Mouse (Mus musculus) kidney, embryonic 14.5 days (tissue): ENCODE results near the gene Gm42957. TPM values are rescaled to one million over a fixed set of nuclear protein-coding genes. Genes with fewer than 3 reads are reported as not detected.
"Not testable (repeated sequence)": the region's sequence is repeated elsewhere in the genome, so short reads cannot be mapped to it uniquely, and the experiment has no call there.

Experiments used
- ATAC-seq: fragments of 200-750 bp; cut with Nextera tagmentation; 2 replicates; pipeline ENCODE4 v1.8.0; 2017; ENCODE audit warnings: moderate number of reproducible peaks, mild to moderate bottlenecking, moderate TSS enrichment, moderate library complexity; ENCODE audit not compliant: low FRiP score, low TSS enrichment
- H3K27ac ChIP-seq: fragments of 300-500 bp; sonication (generic); 2 replicates; pipeline ENCODE4 v1.5.1; 2014; ENCODE audit warnings: low read depth, mild to moderate bottlenecking, low read length, moderate library complexity, mixed read lengths
- H3K27me3 ChIP-seq: fragments of 300-500 bp; sonication (generic); 2 replicates; pipeline ENCODE4 v1.6.1; 2014; ENCODE audit warnings: mild to moderate bottlenecking, low read length; ENCODE audit not compliant: control insufficient read depth, insufficient read depth
- H3K36me3 ChIP-seq: fragments of 300-500 bp; sonication (generic); 2 replicates; pipeline ENCODE4 v1.6.1; 2014; ENCODE audit warnings: low read length, mixed read lengths; ENCODE audit not compliant: control insufficient read depth, insufficient read depth
- H3K4me1 ChIP-seq: fragments of 300-500 bp; sonication (generic); 2 replicates; pipeline ENCODE4 v1.6.1; 2014; ENCODE audit warnings: low read length, mixed read lengths; ENCODE audit not compliant: control insufficient read depth, insufficient read depth
- H3K4me2 ChIP-seq: fragments of 300-500 bp; sonication (generic); replicated peaks from 2 replicates; pipeline ENCODE4 v1.6.1; 2014; ENCODE audit warnings: low read depth, mild to moderate bottlenecking, low read length
- H3K4me3 ChIP-seq: fragments of 300-500 bp; sonication (generic); 2 replicates; pipeline ENCODE4 v1.5.1; 2014; ENCODE audit warnings: mild to moderate bottlenecking, low read length
- H3K9ac ChIP-seq: fragments of 300-500 bp; sonication (generic); 2 replicates; pipeline ENCODE4 v1.6.1; 2014; ENCODE audit warnings: low read depth, mild to moderate bottlenecking, low read length, moderate library complexity
- H3K9me3 ChIP-seq: fragments of 300-500 bp; sonication (generic); 2 replicates; pipeline ENCODE4 v1.6.1; 2016; ENCODE audit warnings: low read length; ENCODE audit not compliant: control insufficient read depth
- WGBS: fragments of 180-500 bp; shearing (Covaris S2); extraction: QIAGEN DNeasy Blood & Tissue Kit; methylation state at CpG from one replicate; pipeline ENCODE4 v1.1.7; 2014; 5-methylcytosine and 5-hydroxymethylcytosine counted together
- polyA plus RNA-seq: library from polyadenylated mRNA; unstranded; fragments of >200 nt; fragmentation: Nextera tagmentation; extraction: Ambion mirVana; gene quantifications from 2 replicates; pipeline ENCODE4 v1.2.1, GENCODE M21; 2014

Gm42957 gene
- polyA plus RNA-seq, 1 experiment from 2014 or later = not detected

- Histone ChIP-seq H3K4me1 (peaks cover 11% of the 10 kb centered on the region), H3K9ac (peak overlapping the region; percentile 81; the same call in 1 of the 2 replicates), H3K27me3 (peaks cover 11% of the 10 kb centered on the region; the same call in 1 of the 2 replicates), H3K9me3 (no peaks in the 10 kb centered on the region), H3K36me3 (no peaks in the 10 kb centered on the region), H3K4me2 (peak overlapping the region; percentile 86; the same call in 1 of the 2 replicates), H3K27ac (no peak overlapping the region), H3K4me3 (peak overlapping the region; percentile 65; the same call in 1 of the 2 replicates)
- WGBS = 61% methylated on average over 5 of the region's 5 CpGs
- ATAC-seq = no peak
Observed at GRCm38 (mm10) chr3:96603311-96603710, 32.0 kb upstream of the Gm42957 start.

DNA sequence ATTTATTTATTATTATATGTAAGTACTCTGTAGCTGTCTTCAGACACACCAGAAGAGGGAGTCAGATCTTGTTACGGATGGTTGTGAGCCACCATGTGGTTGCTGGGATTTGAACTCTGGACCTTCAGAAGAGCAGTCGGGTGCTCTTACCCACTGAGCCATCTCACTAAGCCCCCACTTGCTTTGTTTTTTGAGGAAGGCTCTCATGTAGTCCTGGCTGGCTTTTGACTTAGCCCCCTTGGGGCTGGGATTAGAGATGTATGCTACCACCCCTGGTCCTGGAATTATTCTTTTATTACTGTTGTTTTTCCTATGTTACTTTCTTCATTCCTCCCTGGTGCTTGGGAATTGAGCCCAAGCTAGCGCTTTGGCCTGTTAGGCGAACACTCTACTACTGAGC lies 29.3 kb upstream of the Gm42957 start:
- H3K9me3 ChIP-seq = not testable (repeated sequence)
- WGBS = 94% methylated on average over 3 of the region's 4 CpGs

GRCm38 (mm10) chr3:96606618-96607017 lies 28.7 kb upstream of the Gm42957 start:
- ATAC-seq = no peak
- 92% methylated on average over 4 of the region's 4 CpGs for WGBS
- Histone ChIP-seq H3K9ac (no peak overlapping the region), H3K27ac (no peak overlapping the region), H3K4me1 (peaks cover 7% of the 10 kb centered on the region), H3K27me3 (no peaks in the 10 kb centered on the region), H3K4me2 (no peak overlapping the region), H3K4me3 (no peak overlapping the region), H3K9me3 (no peaks in the 10 kb centered on the region), H3K36me3 (0 out of 2 replicates have a peak, but pooled peaks cover 3% of the 10 kb centered on the region)

More for the DNA sequence above, 29.3 kb upstream of the Gm42957 start:
- H3K27ac ChIP-seq, H3K9ac ChIP-seq, H3K27me3 ChIP-seq, H3K4me2 ChIP-seq, ATAC-seq, H3K4me1 ChIP-seq, H3K36me3 ChIP-seq, H3K4me3 ChIP-seq: not testable (repeated sequence)

DNA sequence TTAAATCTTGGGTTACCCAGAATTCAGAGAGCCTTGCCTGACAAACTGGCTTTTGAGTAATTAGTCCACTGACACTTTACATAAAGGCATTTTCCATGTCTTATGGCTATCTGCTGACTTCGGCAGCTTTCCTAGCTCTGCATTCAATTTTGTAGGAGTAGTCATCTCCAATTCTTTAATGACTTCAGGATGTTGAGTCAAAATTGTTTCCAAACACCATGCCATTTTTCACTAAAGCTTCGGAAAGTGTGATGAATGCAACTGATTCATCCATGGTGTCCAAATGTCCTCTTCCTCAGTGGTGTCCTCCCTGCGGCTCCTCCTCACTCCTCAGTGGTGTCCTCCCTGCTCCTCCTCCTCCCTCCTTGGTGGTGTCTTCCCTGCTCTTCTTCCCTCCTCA lies 17.3 kb upstream of the Gm42957 start:
- no peaks in the 10 kb centered on the region for H3K27me3 ChIP-seq
- no peak for ATAC-seq
- H3K27ac ChIP-seq = no peak overlapping the region
- no peaks in the 10 kb centered on the region for H3K4me1 ChIP-seq
- H3K9ac ChIP-seq = no peak overlapping the region
- H3K9me3 ChIP-seq = no peaks in the 10 kb centered on the region
- no peak overlapping the region for H3K4me2 ChIP-seq
- 97% methylated on average over 3 of the region's 3 CpGs for WGBS
- no peak overlapping the region for H3K4me3 ChIP-seq
- H3K36me3 ChIP-seq = peaks cover 37% of the 10 kb centered on the region

GRCm38 (mm10) chr3:96623201-96623600 lies 12.1 kb upstream of the Gm42957 start:
- Histone ChIP-seq H3K4me3 (no peak overlapping the region), H3K27me3 (no peaks in the 10 kb centered on the region), H3K4me1 (no peaks in the 10 kb centered on the region), H3K4me2 (no peak overlapping the region), H3K9me3 (no peaks in the 10 kb centered on the region), H3K27ac (no peak overlapping the region), H3K9ac (no peak overlapping the region), H3K36me3 (peaks cover 27% of the 10 kb centered on the region)
- no peak for ATAC-seq
- WGBS = 94% methylated on average over 4 of the region's 4 CpGs

DNA sequence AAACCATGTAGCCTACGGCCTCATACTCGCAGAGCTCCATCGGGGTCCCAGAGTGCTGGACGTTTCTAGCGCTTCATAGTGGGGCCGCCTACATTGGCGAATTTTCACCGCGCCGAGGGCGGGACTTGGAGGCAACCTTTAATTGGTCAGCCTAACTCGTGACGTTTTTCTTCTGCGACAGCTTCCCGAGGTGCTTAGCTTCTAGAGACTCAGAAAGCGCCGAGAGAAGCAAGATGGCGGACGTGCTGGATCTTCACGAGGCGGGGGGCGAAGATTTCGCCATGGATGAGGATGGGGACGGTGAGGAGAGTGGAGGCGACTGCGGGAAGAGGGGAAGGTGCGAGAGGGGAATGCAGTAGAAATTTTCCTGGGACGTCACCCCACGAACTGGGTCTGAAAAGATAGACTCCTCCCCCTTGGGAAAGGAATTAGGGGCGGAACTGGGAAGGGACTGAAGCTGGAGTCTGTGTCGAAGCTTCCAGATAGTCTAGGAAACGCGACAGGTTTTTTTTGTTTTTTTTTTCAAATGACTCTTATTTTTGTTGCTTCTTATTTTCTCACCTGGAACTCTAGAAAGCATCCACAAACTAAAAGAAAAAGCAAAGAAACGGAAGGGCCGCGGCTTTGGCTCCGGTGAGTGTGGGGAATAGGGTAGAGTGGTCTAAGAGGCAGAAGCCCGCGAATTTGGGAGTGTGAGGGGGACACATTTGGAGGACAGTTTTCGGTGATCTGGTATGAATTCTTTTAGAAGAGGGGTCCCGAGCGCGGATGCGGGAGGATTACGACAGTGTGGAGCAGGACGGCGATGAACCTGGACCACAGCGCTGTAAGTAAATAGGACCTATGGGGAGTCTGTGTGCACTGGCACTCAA lies 5.3 kb upstream of the Gm42957 start, which contains the start of gene Rbm8a:
TSS of gene Rbm8a (plus strand) at position 205 of the 872 bp plus-strand sequence.
- H3K4me3 ChIP-seq = peak within 1 kb of the TSS; percentile 78
- peaks cover 27% of the 10 kb centered on the region for H3K36me3 ChIP-seq
- no peaks in the 10 kb centered on the region for H3K27me3 ChIP-seq
- H3K9ac ChIP-seq = peak within 1 kb of the TSS; percentile 77
- 1% methylated on average over 48 of the region's 48 CpGs for WGBS
- H3K4me1 ChIP-seq = peaks cover 11% of the 10 kb centered on the region; the same call in 1 of the 2 replicates
- peak; percentile 93 for ATAC-seq
- H3K27ac ChIP-seq = peak within 1 kb of the TSS; percentile 71
- H3K4me2 ChIP-seq = peak within 1 kb of the TSS; percentile 79
- H3K9me3 ChIP-seq = no peaks in the 10 kb centered on the region

DNA sequence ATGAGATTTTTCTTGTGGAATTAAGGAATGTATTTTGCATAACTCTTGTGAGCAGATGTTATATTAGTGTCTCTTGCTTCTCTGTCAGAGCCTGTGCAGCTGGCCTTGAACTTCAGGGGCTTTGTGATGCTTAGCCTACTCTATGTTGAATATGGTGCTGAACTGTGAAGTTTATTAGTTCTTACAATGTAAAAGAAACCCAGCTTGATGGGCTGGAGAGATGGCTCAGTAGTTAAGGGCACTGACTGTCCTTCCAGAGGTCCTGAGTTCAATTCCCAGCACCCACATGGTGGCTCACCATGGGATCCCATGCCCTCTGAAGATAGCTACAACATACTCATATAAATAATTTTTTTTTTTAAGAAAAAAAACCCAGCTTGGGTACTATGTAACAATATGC lies 3.2 kb upstream of the Gm42957 start:
- no peak for ATAC-seq
- no peaks in the 10 kb centered on the region for H3K9me3 ChIP-seq

DNA sequence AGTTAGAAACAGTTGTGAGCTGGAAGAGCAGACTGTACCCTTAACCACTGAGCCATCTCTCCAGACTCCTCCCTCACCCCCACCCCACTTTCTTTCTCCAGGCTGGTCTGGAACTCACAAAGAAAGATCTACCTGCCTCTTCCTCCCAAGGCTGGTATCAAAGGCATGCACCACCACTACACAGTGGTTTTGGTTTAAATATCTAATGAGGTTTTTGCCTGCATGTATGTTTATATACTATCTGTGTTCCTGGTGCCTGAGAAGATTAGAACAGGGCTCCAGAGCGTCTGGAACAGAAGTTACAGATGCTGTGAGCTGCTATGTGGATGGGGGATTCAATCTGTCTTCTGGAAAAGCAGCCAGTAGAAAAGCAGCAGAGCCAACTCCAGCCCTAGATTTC lies 1.3 kb upstream of the Gm42957 start:
- no peak overlapping the region for H3K4me3 ChIP-seq
- H3K9ac ChIP-seq = no peak overlapping the region
- no peaks in the 10 kb centered on the region for H3K27me3 ChIP-seq
- no peaks in the 10 kb centered on the region for H3K9me3 ChIP-seq
- WGBS = 75% methylated on average over 1 of the region's 1 CpGs
- ATAC-seq = no peak
- H3K4me2 ChIP-seq = no peak overlapping the region
- peaks cover 19% of the 10 kb centered on the region; the same call in 1 of the 2 replicates for H3K4me1 ChIP-seq
- peaks cover 45% of the 10 kb centered on the region for H3K36me3 ChIP-seq
- no peak overlapping the region for H3K27ac ChIP-seq

More for the DNA sequence above, 3.2 kb upstream of the Gm42957 start:
- Histone ChIP-seq H3K4me2 (no peak overlapping the region), H3K27ac (no peak overlapping the region), H3K9ac (no peak overlapping the region), H3K4me1 (peaks cover 19% of the 10 kb centered on the region; the same call in 1 of the 2 replicates), H3K36me3 (peaks cover 28% of the 10 kb centered on the region), H3K4me3 (no peak overlapping the region), H3K27me3 (no peaks in the 10 kb centered on the region)

DNA sequence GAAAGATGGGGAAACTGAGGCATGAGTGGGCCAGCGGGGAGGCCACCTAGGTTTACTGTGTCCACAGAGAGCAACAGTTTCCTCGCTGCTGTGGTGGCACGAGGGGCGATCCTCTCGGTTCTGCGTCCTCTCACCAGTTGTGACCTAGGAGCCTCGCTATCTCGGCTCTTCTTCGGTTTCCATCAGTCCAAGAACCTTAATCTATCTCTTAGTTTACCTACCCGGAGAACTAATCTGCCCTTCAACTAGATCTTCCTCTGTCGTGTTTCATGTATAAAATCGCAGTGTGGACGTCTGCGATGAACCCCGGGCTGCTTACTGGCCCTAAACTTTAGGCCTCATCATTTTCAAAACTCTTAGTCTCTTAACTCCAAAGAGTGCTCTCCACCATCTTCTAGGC lies 632 bp downstream of the Gm42957 start:
- Histone ChIP-seq H3K9ac (peak overlapping the region; percentile 92), H3K36me3 (peaks cover 51% of the 10 kb centered on the region), H3K27ac (peak overlapping the region; percentile 87; the same call in 1 of the 2 replicates), H3K4me3 (peak overlapping the region; percentile 91), H3K4me2 (peak overlapping the region; percentile 75), H3K27me3 (no peaks in the 10 kb centered on the region), H3K4me1 (peaks cover 16% of the 10 kb centered on the region; the same call in 1 of the 2 replicates), H3K9me3 (no peaks in the 10 kb centered on the region)
- 0 out of 2 replicates have a peak, but pooled peaks have one; percentile 4 for ATAC-seq
- 10% methylated on average over 15 of the region's 15 CpGs for WGBS
